Mouse (Mus musculus) lung, adult 18-20 months (tissue): Measurements from ENCODE around the gene Tnfsf8.

Experiments used
- DNase-seq, 2 experiments: peaks; one replicate each; pipeline ENCODE4 v3.0.0; 2022; ENCODE audit warnings: mixed read lengths in 2 of 2

Gene Tnfsf8

DNA sequence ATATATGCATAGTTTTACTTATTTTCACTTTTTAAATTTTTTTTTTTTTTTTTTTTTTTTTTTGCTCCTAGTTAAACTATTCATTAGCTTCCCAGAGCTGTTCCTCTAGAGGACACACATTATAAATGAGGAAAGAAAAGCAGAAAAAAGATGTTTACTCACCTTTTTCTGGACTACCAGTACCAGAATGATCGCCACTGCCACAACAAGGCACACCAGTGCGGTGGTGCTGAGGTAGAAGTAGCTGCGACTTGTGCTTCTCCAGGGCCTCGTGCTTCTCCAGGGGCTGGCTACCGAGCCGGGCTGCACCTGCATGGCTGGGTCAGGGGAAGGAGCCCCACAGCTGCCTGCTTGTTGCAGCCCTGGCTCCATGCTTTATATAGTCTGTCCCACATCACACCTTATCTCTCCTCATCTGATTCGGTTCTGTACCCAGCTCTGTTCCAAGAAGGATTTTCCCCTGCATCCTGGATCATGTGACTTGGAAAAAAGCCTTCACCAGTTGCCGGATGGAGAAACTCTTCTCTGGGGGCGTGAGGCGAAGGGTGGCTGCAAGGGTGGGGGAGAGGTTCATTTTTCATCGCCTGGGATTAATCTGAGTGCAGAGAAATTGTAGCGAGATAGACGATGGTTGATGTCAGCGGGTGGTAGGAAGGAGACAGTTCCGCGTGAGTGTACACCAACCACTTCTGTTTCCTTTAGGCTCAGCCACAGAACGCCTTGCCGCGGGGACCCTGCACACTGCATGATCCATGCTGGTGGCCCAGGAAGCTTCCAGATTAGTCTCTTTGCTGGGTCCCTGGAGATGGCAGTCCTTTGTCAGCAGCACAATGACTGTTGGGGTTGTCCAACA, at the start of gene Tnfsf8:
Gene Tnfsf8, minus strand, starts transcription at position 660 of the 853 bp plus-strand sequence.
- DNase-seq, result no peak

DNA sequence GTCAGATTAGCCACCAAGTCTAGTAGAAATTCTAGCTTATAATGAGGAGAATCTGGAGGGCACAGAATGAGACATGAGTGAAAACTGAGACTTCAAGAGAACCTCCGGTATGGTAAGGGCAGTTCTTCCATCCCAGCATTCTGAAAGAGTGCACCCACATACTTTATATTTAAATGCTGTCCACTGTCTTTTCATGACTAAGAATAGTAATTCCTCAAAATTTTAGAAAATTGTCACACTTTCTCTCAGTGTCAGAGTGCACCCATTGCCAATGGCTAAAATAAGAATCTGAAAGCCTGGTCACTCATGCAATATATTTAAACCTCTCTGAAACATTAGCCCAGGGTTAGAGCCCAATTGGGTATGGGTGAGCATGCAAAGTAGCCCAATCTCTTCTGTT, 47.4 kb upstream of the Tnfsf8 start:
- DNase-seq, result no peak

DNA sequence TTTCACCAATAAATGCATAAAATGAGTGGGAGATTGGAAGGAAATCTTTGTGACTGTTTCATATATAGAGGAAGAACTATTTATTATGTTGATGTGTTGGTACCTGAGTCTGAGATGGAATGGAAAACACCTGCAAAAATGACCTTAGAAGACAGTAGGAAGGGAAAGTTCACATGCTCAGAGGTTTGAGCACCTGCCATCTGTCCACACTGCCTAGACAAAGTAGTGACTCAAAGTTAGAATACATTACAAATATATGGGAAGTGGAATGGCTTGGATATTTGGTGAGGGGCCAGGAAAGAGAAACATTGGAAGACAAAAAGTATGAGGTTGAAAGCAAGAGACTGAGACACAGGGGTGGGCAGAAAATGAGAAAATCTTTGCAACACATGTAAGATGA, 46.3 kb upstream of the Tnfsf8 start:
- no peak for DNase-seq

DNA sequence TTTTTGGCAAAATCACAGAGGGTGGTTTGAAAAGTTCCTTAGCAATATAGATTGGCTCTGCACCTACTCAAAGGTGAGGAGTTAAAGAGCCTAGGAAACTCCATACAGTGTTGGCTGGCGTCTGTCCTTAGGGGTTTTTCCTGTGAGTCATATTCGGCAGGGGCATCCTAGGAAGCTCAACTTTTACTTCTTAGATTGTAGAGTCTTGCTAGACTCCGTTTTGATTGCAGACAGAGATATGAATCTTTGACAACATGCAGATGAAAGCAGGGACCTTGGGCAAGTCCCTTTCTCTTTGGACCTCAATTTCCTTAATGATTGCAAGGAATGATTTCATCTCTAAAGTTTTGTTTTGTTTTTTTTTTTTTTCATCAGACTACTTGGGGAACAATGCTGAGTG, 44.9 kb upstream of the Tnfsf8 start:
- DNase-seq, result no peak

DNA sequence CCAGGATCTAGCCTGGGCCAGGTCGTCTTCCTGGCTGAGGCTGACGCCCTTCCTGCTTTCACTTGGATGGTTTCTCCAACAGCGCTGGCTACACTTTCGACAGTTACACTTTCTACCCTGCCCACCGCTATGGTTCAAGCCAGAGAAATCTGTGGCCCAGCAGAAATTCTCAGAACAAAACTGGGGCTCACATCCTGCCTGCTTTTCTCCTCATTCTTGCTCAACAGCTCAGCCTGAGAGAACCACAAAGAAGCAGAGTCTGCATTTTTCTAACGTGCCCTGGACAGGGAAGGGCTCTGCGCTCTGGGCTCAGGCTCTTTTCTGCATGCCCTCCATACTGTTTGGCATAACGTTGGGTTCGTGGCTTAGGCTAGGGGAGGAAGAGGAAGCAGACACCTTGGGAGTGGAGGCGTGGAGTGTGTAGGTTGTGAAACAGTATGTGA, 38.0 kb upstream of the Tnfsf8 start:
- no peak for DNase-seq

DNA sequence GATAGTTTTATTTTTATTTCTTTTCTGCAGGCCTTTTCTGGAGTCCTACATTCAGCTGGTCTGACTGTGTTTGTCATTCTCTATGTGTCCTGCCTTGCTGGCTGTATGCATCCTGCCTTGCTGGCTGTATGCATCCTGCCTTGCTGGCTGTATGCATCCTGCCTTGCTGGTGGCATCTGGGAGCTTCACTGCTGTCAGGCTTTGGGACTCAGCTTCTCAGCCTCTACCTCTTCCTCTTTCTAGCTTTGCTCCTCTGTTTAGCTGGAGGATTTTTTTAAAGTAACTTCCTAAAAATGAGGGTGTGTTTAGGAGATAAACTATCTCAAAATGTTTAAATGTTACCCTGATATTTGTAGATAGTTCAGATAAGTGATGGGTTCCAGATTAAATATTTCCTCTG, 36.0 kb upstream of the Tnfsf8 start:
- DNase-seq, result no peak

DNA sequence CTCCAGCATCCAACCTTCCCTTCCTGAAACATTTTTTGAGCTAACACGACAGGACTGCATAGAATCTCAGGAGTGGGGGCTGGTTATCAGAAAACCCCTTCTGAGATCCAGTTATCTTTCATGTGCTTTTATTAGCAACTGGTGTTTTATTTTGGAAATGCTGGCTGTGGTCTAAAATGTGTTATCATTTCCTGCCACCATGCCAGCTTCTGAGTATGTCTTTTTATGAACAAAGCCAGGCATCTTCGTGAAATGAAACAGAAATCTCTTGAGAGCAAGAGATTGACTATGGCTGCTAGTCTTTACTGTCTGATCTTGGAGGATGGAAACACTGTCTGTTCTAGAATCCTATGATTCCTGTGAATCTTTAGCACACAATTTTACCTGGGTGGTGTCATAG, 25.0 kb upstream of the Tnfsf8 start:
- no peak for DNase-seq

DNA sequence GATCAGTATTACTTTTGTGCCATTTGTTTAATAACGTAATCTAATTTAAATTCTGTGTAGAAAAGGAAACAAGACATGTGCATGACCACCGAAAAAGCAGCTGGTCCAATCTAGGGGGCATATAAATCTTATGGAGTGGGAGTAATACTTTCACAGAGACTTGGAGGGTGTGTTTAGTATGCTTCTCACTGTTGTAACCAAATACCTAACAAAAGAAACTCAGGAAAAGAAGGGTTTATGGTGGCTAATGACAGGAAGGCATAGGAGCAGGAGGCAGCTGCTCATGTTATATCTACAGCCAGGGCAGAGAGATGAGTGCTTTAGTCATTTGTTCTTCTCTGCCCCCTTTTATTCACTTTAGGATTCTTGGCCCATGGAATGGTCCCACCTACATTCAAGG, 15.6 kb upstream of the Tnfsf8 start:
- DNase-seq, result no peak

DNA sequence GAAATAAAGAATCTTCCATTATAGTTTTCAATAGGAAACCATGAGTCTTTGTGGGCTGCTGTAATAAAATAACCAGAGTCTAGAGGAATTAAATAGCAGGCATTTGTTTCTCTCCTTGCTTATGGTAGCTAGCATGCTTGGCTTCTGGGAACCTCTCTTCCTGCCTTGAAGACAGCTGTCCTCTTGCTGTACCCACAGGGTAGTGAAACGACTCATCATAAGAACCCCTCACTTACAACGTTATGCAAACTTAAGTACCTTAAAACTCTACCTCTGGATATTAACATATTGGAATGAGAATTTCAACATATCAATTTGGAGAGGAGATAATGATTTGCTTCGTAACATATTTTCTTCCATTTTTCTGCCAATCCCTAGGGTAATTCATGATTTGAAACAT, 14.3 kb upstream of the Tnfsf8 start:
- no peak for DNase-seq

DNA sequence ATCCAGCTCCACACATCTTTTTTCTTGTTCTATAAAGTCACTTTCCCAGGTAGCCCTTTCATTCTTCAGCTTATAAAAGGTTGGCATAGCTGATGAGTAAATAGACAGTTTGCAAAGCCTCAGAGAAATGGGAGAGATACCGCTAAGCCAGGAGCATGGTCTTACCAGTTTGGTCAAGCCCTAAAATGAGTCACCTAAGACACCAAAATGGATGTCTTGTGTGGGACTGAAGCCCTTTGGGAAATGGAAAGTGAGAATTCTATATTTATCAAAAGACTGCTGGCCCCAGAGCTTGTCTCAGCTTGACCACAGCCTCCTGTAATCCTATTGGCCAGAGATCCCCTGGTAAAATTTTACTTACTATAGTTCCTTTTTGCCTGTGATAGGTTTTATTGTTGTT, 9.5 kb upstream of the Tnfsf8 start:
- no peak for DNase-seq

DNA sequence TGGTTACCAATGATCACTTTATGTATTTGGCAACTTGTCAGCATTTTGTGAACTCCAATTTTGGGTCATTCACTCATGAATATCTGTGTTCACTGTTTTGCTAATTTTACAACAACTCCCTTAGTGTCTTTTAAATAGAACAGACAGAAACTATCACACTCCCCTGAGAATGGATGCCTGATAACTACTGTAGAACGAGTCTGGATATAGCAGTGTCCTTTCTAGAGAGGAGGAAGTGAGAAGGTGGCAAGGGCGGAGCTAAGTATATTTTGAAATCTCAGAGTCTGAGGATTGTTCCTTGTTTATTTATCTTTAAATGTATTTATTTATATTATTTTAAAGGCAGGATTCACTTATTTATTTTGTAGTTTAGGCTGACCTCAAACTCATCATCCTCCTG, 7.6 kb upstream of the Tnfsf8 start:
- DNase-seq, result no peak

DNA sequence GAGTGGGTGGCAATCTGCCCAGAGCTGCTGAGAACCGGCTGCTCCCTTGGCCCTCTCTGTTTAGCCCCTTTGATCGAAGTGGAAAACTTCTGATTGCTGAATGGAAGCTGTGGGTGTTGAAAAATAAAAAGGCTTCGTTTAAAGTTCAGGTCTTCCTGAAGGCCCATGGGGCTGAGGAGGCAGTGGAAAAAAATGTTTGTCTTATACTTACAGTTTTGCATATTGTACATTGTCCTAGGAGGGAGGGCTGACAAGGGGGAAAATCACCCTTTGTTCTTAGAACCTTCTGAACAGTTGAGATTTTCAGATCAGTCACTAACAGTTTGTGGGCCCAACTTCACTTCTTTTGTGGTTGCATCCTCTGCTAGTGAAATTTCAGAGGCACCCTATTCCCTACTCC, 1.8 kb upstream of the Tnfsf8 start:
- DNase-seq, result no peak

DNA sequence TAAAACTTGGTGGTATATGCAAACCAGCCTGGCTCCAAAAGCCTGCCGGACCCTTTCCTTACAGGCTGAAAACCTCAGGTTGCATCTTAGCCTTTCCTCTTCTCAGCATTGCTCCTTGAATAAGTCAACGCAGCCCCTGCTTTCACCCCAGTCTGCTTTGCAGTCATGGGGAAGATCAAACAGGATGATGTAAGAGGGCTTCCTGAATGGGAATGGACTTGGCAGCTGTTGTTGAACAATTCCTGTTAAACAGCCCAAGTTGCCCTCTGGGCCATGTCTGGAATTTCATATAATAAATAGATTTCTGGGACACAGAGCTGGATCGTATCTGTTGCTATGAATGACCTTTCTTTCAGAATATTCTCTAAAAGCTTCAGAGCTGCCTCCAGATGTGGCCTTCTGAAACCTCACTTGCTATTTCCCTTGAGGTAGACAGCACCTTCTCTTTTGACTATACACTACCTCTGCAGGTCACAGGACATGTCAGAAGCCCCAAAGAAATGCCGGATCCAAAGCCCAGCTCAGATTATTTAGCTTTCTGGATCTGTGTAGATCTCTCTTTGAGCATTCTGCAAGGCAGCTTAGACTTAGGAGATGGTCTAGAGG, 1.0 kb upstream of the Tnfsf8 start:
- peak in 1 of 2 experiments; percentile 14 for DNase-seq

DNA sequence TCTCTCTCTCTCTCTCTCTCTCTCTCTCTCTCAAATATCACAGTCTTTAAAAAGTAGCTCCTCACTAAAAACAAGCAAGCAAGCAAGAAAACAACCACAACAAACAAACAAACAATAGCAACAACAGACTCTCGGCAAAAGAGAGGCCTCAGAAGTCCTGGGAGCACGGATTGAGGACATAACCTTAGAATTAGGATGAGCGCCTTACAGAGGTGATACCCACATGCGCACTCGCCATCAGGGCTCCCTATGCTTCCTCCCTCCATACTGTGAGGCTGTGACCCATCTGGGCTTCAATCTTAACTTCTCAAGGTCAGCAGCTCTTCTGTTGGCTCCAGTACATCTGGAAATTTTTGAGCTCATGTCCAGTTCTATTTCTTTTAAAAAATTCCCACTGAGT, 911 bp downstream of the Tnfsf8 start:
- DNase-seq, result no peak

DNA sequence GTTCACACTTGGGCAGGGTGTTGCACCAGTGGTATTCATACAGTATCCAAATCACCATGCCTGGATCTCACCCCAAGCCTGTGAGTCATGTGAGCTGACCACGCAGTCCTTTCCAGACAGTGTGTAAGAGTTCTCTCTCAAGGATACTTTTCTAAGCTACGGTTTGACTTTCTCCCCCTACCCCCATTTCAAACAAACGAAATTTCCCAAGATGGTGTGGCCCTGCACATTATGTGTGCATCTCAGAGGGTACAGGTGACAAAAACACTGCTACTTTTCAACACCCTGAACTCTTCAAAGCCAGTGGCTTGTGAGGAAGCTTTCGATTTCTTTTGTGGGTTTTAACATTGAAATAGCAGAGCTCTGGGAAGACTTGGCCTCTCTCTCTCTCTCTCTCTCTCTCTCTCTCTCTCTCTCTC, 1.4 kb downstream of the Tnfsf8 start:
- DNase-seq, result no peak

DNA sequence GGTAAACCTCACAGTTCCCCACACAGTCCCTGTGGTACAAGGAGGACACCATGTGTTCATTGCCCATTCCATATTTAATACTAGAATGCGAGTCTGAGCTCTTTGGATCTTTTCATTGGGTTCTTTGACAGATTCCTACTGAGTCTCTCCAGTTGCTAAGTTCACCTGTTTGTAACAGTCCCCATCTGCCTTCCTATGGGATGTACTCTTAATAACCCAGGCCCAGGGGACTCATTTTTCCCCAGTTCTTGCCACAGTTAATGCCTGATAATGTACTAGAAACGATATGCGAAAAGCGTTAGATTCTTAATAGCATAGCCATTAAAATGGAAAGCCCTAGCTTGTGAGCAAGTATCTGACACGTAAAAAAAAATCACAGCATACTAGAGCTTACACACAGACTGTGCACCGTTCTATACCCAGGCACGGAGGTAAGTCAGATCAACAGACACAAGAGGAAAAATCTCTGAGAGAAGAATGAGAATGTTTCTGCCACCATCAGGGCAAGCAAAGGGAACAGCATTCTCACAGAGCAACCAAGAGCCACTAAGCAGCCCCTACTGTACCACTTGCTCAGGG, 2.4 kb downstream of the Tnfsf8 start:
- DNase-seq, result no peak

DNA sequence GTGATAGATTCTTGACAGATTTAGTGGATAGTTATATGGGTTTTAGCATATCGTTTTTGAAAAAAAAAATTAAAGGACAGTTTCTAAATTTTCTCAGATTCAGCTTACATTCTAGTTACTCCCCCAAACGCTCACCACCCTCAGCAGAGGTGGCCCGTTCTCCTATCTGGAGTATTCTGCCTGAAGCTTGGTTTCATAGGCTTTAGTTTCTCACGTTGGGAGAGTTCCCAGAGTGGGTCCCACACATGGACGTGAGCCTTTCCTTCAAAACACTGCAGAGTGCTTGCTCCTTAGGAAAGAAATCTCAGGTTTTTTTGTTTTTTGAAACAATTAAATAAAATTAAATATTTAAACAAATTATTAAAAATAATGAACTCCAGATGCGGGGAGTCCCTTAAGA, 4.4 kb downstream of the Tnfsf8 start:
- DNase-seq, result no peak

DNA sequence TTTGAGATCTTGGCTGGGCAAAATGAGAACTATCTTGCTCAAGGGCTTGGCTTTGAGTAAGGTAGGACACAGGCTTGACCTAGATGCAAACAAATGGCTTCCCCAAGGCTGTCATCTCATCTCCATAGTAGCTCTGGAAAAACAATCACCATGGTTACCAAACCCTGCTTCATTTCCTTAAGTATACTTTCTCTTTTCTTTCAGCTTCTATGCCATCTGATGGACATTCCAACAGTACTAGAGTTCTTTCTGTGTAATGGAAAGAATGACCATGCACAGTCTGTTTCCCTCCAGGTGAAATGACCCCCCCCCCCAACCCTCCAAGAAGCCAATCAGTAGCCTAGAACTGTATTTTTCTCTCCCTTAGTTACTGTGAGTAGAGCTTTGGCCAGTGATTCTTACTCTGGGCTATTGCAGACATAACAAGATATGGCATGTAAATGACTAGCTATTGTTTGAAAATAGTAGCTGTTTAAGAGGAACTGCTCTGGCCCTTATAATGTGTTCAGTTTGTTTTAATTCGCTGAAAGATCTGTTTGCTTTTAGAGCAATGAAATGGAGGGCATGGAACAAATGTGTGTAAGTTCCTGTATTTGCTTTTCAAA, 7.3 kb downstream of the Tnfsf8 start:
- no peak for DNase-seq

DNA sequence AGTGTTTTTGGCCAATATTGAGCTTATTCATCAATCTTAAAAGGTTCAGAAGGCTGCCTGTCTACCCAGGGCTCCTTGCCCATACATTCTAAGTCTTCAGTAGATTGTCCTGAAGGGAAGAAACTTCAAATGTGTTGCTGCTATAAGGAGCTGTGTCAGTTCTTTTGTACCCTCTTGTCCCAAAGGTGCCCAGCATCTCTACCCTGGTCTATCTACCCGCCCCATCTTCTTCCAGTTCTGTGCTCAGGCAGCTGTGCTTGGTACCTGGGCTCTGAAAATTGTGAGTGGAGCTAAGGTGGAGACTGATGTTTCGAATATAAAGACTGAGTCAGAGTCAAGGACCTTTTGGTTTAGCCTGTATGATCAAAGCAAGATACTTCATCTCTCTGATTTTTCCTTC, 11.1 kb downstream of the Tnfsf8 start:
- DNase-seq, result no peak

DNA sequence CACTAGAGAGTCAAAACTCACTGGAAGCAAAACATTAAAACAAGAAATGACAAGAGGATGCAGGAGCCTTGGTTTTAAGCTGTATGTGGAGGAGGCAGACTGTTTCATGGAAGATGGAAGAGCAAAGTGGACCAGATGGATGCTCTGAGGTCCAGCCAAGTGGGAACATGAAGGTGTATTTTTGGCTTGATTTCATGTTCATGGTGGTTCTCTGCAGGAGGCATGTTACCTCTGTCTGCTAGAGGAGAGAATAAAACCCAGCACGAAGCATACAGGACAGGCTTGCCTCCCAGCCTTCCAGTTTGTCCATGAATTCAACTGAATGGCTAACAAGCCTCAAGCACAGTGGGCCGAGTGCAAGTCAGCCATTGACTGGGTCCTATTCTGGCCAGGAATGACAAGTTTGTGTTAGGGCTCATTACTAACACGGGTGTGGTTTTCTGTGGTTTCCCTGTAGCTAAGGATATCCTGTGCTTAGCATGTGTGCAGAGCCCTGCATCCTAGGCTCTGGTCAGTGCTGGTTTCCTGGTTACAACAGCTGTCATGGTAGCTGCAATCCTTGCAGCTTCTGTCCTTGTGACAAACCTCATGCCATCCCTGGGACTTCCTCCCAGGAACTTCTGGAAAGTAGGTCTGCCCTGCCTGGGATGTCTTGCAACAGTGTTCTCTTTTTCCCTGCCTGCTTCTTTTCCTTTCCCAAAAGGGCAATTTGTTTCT, 14.1 kb downstream of the Tnfsf8 start:
- DNase-seq, result no peak

DNA sequence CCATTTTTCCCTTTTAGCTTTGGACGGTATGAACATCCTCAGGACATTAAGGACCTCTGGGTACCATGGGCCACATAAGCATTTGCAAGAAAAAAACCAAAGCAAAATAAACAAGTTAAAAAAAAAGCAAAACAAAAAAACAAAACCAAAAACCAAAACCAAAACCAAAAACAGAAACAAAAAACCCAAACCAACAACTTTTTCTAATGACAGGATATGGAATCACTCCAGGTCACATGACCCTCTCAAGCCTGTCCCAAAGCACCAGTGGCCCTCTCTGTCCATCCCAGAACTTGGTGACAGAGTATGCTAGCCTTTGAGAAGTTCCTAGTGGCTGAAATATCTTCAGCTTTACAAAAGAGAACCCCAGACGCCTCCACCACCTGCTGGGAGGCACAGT, 15.4 kb downstream of the Tnfsf8 start:
- DNase-seq, result no peak

DNA sequence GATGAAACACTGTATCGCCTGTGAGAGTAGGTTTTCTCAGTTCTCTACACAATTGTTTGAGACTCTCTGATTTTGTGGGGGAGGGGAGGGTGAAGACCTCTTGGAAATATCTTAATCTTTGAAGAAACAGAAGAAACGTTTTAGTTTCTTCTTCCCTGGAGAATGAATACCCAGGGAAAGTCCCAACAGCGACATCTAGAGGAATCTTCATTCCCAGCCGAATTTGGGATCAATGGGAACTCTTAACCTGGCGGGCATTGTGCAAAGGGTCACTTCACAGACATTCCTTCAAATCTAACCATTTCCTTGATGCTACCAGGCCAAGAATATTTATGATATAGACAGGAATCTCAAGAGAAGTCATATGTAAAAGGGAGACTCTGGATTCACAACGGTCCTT, 17.2 kb downstream of the Tnfsf8 start:
- DNase-seq, result peak in 1 of 2 experiments; percentile 21

DNA sequence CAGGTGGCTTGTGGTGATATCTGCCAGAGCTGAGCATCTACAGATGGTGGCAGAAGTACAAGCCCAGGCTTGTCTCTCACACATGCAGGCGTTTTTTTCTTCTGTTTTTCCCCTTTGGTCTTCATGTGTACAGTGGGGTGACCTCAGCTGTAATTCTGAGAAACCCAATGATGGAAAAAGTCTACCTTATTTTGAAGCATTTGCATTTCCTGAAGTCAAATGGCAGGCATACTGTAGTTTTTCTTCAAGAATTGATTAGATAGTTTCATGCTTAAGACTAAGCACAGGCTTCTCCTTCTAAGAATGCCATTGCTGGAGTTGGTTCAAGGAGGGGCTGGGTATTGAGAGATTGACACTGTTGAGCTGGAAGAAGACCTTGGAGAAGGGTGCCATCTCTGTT, 18.9 kb downstream of the Tnfsf8 start:
- DNase-seq, result no peak
